Mouse (Mus musculus): ENCODE results near the gene Ly6g6c. TPM values are rescaled to one million over a fixed set of nuclear protein-coding genes. Genes with fewer than 3 reads are reported as not detected.

Gene Ly6g6c
- polyA plus RNA-seq, 1 experiment, result not detected

GRCm38 (mm10) chr17:35046681-35047455 lies 18.3 kb upstream of the Ly6g6c start, which contains the start of gene Msh5:
Gene Msh5, minus strand, starts transcription at chr17:35046745.
- Histone ChIP-seq H3K27ac (ENCODE audit: insufficient read depth, low read depth, low read length) (peak within 1 kb of the TSS; percentile 98), H3K4me1 (ENCODE audit: control insufficient read depth, insufficient read depth, low read length) (peaks cover 48% of the 10 kb centered on the region), H3K4me3 (ENCODE audit: insufficient read depth, low read length) (peak within 1 kb of the TSS; percentile 65)
- TF ChIP-seq CTCF (IDR thresholded peaks at IDR 0.05; ENCODE audit: low read depth, low read length) (no peak), POLR2A (IDR thresholded peaks at IDR 0.05; ENCODE audit: borderline replicate concordance, low read depth, low read length) (no peak)

GRCm38 (mm10) chr17:35047688-35048087 lies 17.5 kb upstream of the Ly6g6c start:
- Histone ChIP-seq H3K27ac (ENCODE audit: insufficient read depth, low read depth, low read length) (peak overlapping the region; percentile 98), H3K4me3 (ENCODE audit: insufficient read depth, low read length) (peak overlapping the region; percentile 40), H3K4me1 (ENCODE audit: control insufficient read depth, insufficient read depth, low read length) (peaks cover 50% of the 10 kb centered on the region)
- TF ChIP-seq CTCF (IDR thresholded peaks at IDR 0.05; ENCODE audit: low read depth, low read length), result no peak
- no peak for TF ChIP-seq POLR2A (IDR thresholded peaks at IDR 0.05; ENCODE audit: borderline replicate concordance, low read depth, low read length)

- Histone ChIP-seq H3K4me1 (ENCODE audit: control insufficient read depth, insufficient read depth, low read length) (peaks cover 50% of the 10 kb centered on the region), H3K27ac (ENCODE audit: insufficient read depth, low read depth, low read length) (peak overlapping the region; percentile 99), H3K4me3 (ENCODE audit: insufficient read depth, low read length) (peak overlapping the region; percentile 86)
- TF ChIP-seq CTCF (IDR thresholded peaks at IDR 0.05; ENCODE audit: low read depth, low read length) (no peak), POLR2A (IDR thresholded peaks at IDR 0.05; ENCODE audit: borderline replicate concordance, low read depth, low read length) (0 out of 2 replicates have a peak, but pooled peaks have one; percentile 19)
Measured at GRCm38 (mm10) chr17:35048149-35048931, 16.8 kb upstream of the Ly6g6c start.

GRCm38 (mm10) chr17:35048932-35049440 lies 16.2 kb upstream of the Ly6g6c start:
- H3K4me1 ChIP-seq (ENCODE audit: control insufficient read depth, insufficient read depth, low read length), result peaks cover 47% of the 10 kb centered on the region
- peak overlapping the region; percentile 86 for H3K4me3 ChIP-seq (ENCODE audit: insufficient read depth, low read length)
- TF ChIP-seq CTCF (IDR thresholded peaks at IDR 0.05; ENCODE audit: low read depth, low read length), result no peak
- no peak for TF ChIP-seq POLR2A (IDR thresholded peaks at IDR 0.05; ENCODE audit: borderline replicate concordance, low read depth, low read length)

GRCm38 (mm10) chr17:35049561-35050016 lies 15.6 kb upstream of the Ly6g6c start, which contains the start of gene Clic1:
Gene Clic1, plus strand, starts transcription at chr17:35049966.
- Histone ChIP-seq H3K4me1 (ENCODE audit: control insufficient read depth, insufficient read depth, low read length) (peaks cover 44% of the 10 kb centered on the region), H3K4me3 (ENCODE audit: insufficient read depth, low read length) (peak within 1 kb of the TSS; percentile 86), H3K27ac (ENCODE audit: insufficient read depth, low read depth, low read length) (peak within 1 kb of the TSS; percentile 99)
- no peak for TF ChIP-seq CTCF (IDR thresholded peaks at IDR 0.05; ENCODE audit: low read depth, low read length)
- 0 out of 2 replicates have a peak, but pooled peaks have one; percentile 0 for TF ChIP-seq POLR2A (IDR thresholded peaks at IDR 0.05; ENCODE audit: borderline replicate concordance, low read depth, low read length)

More at GRCm38 (mm10) chr17:35048932-35049440, 16.2 kb upstream of the Ly6g6c start:
- H3K27ac ChIP-seq (ENCODE audit: insufficient read depth, low read depth, low read length), result peak overlapping the region; percentile 99

DNA sequence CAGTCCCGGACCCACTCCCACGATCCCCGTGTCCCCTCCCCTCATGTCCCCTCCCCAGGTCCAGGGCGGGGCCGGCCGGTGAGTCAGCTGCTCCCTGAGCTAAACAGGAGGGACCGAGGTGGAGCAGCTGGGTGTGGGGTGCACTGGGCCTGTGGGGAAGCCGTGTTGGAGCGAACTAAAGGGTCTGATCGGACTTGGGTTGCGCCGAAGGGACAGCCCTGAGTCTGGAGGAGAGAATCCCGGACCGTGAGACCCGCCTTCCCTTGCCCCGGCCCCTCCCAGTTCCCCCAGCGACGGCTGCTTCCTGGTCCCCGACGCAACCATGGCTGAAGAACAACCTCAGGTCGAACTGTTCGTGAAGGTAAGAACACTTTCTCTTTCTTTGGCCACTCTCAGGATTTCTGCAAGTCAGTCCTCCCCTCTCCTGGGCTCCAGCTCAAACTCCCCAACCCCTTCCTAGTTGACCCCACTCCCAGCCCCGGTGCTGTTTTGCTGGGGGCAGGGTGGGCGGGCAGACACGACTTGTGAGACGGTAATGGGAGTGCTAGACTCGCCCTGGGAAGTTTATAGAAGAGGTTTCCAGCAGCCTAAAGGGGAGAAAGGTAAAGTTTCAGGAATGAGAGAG lies 14.9 kb upstream of the Ly6g6c start:
- peak overlapping the region; percentile 99 for H3K27ac ChIP-seq (ENCODE audit: insufficient read depth, low read depth, low read length)
- H3K4me1 ChIP-seq (ENCODE audit: control insufficient read depth, insufficient read depth, low read length), result peaks cover 38% of the 10 kb centered on the region
- peak overlapping the region; percentile 86 for H3K4me3 ChIP-seq (ENCODE audit: insufficient read depth, low read length)
- TF ChIP-seq CTCF (IDR thresholded peaks at IDR 0.05; ENCODE audit: low read depth, low read length) (no peak), POLR2A (IDR thresholded peaks at IDR 0.05; ENCODE audit: borderline replicate concordance, low read depth, low read length) (no peak; the same call in 1 of the 2 replicates)

- Histone ChIP-seq H3K4me3 (ENCODE audit: insufficient read depth, low read length) (peak overlapping the region; percentile 86), H3K27ac (ENCODE audit: insufficient read depth, low read depth, low read length) (peak overlapping the region; percentile 99), H3K4me1 (ENCODE audit: control insufficient read depth, insufficient read depth, low read length) (peaks cover 32% of the 10 kb centered on the region)
- TF ChIP-seq POLR2A (IDR thresholded peaks at IDR 0.05; ENCODE audit: borderline replicate concordance, low read depth, low read length) (no peak; the same call in 1 of the 2 replicates), CTCF (IDR thresholded peaks at IDR 0.05; ENCODE audit: low read depth, low read length) (no peak; the same call in 1 of the 2 replicates)
Measured at GRCm38 (mm10) chr17:35051156-35052086, 13.8 kb upstream of the Ly6g6c start.

DNA sequence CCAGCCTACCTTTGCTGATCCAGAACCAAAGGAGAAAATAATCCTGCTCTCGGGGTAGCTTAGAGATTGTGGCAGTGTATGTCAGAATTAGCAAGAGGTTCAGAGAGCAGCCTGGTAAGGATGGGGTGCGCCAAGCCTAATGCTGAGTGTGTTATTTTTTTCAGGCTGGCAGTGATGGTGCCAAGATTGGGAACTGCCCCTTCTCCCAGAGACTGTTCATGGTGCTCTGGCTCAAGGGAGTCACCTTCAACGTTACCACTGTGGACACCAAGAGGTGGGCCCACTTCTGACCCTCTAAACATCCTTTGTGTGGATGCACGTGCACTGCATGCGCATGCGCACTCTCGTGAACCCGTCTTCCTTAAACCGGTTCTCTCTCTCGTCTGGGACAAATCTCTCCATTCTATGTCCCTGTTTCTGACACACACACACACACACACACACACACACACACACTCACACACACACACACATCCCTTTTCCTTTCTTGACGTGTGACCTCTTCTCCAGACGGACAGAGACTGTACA lies 12.9 kb upstream of the Ly6g6c start:
- H3K4me1 ChIP-seq (ENCODE audit: control insufficient read depth, insufficient read depth, low read length), result peaks cover 31% of the 10 kb centered on the region
- H3K4me3 ChIP-seq (ENCODE audit: insufficient read depth, low read length), result peak overlapping the region; percentile 86
- H3K27ac ChIP-seq (ENCODE audit: insufficient read depth, low read depth, low read length), result peak overlapping the region; percentile 99
- TF ChIP-seq CTCF (IDR thresholded peaks at IDR 0.05; ENCODE audit: low read depth, low read length) (no peak), POLR2A (IDR thresholded peaks at IDR 0.05; ENCODE audit: borderline replicate concordance, low read depth, low read length) (no peak)
